Mouse (Mus musculus) T-helper 17 cell (primary cell): ENCODE measurements around the gene Btrc.

Experiments used
- in situ Hi-C, 2 experiments: fragments of 300-600 bp; cut with MboI, MseI; formaldehyde crosslinking; loops; 1 replicate in 1 of 2; 2 replicates in 1 of 2; pipeline ENCODE4 v1.15.1; 2025; ENCODE audit warnings: high pct_unique_total_duplicates in 2 of 2

Btrc gene

DNA sequence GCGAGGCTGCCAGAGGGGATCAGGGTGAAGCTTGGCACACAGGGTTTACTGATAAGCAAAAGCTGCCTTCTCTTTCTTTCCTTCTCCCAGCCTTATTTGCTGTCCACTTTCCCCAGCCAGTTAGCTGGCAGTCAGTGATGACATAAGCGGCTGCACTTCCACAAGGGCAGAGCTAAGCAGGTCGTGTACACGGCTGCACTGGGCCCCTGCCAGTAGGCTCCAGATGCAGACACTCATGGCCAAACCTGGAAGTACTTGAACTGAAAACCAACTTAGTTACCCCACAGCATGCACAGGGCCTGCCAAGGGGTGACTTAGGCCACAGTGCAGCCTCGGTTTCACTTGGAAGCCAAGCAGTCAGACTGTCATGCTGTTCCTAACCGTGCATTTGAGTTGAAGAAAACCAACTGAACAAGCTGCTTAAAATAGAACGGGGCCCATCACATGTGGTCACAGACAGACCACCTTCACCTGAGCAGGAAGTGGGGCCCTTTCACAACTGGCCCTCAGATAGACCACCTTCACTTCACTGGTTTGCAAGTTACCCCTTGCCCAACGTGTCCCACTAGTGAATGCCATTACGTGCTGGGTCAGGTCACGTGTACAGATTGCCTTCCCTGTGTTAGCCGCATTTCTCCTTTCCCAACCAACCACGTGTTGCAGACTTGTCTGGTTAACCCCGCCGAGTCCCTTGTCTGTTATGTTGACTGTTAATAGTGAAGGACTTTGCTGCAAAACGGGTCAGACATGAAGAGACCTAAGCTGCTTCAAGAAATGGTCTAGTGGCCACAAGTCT, 166.9 kb downstream of the Btrc start:
- in situ Hi-C loops = no loop called here

DNA sequence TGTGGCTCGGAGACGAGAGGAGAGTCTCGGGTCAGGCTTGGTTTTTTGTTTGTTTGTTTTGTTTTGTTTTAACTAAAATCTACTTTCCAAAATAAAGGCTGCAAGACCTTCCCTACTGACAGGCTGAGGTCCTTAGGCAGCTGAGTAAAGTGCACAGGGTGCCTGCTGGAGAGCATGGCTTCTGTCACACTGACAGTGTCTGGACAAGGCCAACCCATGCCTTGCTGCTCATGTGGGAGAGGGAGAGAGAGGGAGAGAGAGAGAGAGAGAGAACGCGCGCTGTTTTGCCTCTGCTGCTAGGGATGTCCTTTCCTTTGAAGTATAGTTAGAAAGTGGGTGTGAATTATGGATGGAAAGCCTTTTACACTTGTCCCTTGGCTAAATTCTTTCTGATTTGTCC, 168.0 kb downstream of the Btrc start:
- in situ Hi-C loops = no loop called here

DNA sequence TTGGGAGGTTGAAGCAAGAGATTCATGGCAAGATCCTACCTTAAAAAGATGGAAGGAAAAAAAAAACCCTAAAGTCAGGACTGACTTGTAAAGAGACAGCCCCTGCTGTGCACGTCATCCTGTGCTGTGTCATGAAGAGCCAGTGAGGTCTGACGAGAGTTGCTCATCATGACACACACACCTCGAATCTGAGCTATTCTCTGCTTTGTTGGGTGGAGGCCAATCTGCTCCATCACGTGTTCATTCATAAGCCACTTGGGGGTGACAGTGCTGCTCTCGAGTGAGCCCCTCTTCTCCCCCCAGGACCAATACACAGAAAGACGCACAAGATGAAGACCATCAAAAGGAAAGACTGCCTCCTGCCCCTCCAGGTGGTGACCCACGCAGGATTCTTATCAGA, 170.1 kb downstream of the Btrc start:
- in situ Hi-C loops = no loop called here

DNA sequence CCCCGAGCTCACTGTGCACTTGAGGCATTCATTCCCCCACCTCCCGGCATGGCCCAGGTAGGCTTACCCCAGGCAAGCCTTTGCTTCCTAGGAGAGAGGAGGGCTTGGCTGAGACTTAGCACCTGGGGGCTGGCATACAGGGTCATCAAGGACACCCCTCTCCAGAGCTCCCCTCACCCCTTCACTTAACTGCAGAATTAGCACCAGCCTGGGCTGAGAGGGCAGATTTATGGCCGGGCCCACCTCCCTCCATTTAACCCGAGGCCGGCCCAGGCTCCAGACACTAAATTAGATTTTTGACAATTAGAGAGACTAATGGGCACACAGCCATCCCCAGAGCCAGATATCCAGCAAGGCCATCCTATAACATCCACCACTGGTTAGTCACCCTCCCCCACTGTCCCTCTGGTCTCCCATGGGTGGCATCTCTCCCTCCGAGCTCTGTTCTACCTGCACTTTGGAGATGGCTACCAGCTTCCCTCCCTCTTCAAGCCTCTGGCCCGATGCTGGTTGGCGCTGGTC, 171.7 kb downstream of the Btrc start:
- in situ Hi-C loops = loop anchor here in 1 of 2 experiments (5.0 kb wide), 1 partner anchor 1237 kb away; no protein-coding TSS in a partner anchor

DNA sequence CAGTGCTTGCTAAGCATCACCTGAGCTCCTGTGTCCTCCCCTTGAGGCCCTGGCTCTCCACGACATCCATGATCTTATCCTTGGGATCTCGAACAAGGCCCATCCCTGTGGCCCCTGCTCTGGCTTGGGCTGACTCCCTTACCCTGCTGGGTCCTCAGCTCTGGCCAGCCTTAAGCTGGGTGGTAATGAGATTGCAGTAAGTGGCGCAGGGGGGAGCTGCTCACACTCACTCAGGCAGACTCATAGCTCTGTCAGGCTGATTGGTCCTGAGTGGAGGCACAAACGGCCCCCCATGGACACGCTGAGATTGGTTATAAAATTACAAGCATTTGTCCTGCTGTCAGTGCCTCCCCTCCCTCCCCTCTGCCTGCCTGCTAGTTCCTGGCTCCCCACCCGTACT, 172.4 kb downstream of the Btrc start:
- in situ Hi-C loops = loop anchor here in 1 of 2 experiments (5.0 kb wide), 1 partner anchor 1236 kb away; no protein-coding TSS in a partner anchor

DNA sequence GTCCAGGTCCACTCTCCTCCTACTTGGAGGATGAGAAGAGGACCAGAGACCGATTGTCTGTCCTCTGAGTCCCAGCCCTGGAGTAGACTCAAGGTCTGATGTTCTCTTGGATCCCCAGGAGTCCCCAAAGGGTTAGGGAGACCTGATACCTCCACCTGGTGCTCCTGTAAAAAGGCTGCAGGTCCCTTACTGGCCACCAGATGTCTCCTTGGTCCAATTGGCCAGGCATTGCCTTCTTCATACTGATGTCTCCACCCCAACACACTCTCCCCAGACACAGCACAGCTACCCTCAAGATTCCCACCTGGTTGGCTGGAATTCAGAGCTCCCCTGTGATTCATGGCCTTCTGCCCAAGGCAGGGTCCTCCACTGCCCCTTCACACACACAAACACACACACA, 174.0 kb downstream of the Btrc start:
- in situ Hi-C loops = loop anchor here in 1 of 2 experiments (5.0 kb wide), 1 partner anchor 1235 kb away; no protein-coding TSS in a partner anchor

DNA sequence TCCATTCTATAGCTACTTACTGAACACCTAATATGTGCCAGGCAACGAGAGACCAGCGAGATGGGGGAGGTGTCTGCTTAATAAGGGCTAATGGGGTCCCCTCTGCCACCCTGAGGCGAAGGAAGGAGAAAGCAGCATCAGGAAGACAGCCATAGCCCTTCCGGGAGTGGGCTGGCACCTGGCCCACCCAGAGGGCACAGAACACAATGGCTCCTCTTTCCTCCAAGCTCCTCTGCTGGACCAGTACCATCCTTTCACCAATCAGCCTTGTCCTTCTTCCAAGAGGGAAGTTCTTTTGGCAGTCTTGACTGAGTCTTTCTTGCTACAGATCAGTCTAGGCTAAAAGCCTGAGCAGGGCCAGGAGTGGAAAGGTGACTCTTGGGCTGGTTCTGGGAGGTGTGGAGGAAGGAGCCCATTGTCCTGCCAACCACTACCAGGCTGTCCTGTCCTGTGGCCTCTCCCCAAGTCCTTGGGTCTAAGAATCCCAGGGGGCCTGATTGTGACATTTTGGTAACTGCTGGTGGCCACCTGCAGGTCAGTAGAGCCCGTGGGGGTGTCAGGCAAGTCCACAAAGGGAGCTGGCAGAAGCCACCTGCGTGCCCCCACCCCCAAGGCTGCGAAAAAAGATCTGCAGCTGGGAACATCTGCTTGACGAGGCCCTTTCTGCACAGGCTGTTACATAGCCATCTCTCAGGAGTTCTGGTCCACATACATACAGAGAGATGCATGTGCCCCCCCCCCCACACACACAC, 177.3 kb downstream of the Btrc start:
- in situ Hi-C loops = no loop called here

DNA sequence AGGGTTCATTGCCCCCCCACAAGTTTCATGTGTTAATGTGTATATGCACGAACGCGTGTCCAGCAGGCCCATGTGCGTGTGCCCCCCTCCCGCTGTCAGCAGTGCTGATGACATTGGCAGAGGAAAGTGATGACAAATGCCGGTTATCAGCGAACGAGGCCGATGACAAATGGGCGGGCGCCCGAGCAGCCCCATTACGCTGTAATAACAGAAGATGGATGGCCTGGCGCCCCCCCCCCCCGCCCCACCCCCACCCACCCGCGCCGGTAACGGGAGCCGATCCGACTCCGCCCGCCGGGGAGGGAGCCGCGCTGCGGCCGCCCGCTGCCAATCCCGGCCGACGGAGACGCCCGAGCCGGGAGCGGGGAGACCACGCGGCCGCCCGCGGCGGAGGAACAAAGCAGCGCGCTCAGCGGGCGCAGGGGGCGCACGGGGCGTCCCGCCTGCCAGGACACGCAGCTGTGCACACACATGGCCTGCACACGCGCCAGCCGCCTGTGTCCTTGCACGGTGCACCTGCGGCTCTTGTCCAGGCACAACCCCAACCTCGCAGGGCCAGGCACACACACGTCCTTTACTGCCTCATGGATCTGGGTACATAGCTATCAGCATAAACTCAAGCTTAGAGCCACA, 178.0 kb downstream of the Btrc start:
- in situ Hi-C loops = no loop called here

DNA sequence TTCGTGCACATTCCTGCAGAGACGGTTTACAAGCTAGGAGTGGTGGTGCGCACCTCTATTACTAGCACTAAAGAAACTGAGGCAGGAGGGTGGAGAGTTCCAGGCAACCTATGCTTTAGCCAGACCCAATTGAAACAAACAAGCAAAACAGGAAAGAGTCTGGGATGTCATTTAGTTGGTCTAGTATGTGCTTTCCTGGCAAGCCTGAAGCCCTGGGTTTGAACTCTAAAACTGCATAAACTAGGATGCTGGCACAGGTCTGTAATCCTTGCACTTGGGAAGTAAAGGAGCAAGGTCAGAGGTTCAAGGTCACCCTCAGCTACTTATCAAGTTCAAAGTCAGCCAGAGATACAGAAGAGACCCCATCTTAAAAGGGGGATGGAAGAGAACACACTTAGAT, 178.5 kb downstream of the Btrc start:
- in situ Hi-C loops = no loop called here

DNA sequence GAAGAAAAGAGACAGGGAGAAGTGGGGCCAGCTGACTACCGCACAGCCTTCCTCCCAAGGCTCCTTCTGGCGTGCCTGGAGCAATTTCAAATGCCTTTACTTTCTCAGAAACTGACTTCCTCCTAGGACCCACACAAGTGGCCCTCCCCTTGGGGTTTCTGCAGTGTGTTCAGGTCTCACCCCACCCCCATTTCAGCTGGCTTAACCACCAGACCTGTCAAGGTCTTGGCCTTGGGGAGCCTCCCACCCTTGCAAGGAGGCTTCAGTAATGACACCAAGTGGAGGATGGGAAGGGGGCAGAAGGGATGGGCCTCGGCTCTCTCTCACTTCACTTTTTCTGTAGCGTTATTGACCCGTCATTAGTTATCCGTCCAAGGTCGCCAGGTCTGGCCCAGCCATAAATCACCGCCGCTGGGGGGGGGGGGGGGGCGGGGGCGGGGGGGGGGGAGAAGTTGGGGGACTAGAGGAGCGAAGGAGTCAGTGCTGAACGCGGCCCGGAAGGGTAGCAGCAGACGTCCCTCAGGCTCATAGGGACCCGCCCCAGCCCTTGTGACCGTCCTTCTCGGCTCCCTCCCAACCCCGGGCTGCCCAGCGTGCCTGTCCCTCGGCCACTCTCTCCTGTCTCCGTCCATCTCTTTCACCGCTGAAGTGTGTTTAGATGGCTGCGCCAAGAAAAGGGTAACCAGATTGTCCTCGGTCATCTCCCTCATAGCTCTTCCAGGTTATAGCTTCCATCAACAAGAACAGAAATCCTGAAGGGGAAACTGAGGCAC, 180.8 kb downstream of the Btrc start:
- in situ Hi-C loops = no loop called here

DNA sequence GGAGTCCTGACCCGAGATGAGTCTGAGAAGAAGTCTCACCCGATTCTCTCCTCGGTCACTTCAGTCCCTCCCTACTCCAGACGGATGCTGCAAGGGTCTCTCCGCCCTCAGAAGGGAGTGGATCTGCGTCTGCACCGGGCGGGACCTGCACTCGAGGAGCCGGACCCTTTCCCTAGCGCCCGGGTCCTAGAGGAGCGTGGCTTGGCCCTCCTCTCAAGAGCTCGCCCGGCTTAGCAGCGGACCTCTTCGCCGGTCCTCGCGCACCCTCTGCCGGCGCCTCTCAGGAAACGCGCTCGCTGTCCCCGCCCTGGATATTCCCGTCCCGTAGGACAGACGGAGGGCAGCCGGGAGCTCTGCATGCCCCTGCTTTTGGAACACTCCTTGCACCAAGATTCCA, 181.4 kb downstream of the Btrc start:
- in situ Hi-C loops = loop anchor here (5.0 kb wide), 3 partner anchors 263 to 328 kb away; no protein-coding TSS in a partner anchor

DNA sequence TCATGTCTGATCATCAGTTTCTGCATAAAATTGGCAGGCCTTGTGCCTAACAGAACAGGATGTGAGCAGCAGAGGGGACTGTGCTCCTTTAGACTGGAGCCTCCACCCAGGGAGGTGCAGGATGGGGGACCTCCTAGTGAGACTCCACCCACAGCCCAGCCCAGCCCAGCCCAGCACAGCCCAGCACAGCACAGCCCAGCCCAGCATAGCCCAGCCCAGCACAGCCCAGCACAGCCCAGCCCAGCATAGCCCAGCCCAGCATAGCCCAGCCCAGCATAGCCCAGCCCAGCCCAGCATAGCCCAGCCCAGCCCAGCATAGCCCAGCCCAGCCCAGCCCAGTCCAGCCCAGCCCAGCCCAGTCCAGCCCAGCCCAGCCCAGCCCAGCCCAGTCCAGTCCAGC, 184.7 kb downstream of the Btrc start:
- in situ Hi-C loops = loop anchor here (5.0 kb wide), 3 partner anchors 266 to 331 kb away; no protein-coding TSS in a partner anchor

DNA sequence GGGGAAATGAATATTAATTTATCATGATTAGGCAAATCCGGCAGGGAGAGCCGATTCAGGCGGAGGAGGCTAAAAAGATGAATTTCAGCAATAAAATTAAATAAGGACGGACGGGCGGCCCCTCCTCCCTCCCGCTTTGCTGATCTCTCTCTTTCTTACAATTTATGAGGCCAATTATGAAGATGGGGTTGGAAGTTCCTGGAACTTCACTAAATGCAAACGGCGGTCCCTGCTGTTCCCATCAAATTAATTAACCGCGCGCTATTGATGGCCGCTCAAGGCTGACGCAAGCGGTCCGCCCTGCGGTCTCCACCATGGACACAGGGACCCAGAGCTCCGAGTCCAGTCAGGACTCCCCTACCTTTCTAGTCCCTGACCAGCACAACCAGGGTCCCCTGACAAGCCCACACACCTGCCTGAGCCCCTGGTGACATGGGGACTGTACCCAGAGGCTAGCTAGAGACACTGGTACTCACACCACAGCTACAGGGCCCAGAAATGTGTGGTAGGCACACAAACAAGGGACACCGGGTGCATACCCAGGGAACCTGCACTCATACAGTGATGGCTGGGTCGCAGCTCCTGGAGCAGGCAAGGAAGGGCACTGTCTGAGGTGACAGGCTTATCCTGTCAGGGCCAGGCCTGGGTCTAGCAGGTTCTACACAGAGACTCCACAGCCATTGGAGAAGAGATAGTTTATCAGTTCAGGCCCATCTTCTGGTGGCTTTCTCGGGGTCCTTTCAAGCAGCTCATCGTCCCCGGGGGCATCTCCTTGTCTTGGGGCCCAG, 185.8 kb downstream of the Btrc start:
- in situ Hi-C loops = loop anchor here (5.0 kb wide), 3 partner anchors 267 to 332 kb away; no protein-coding TSS in a partner anchor

DNA sequence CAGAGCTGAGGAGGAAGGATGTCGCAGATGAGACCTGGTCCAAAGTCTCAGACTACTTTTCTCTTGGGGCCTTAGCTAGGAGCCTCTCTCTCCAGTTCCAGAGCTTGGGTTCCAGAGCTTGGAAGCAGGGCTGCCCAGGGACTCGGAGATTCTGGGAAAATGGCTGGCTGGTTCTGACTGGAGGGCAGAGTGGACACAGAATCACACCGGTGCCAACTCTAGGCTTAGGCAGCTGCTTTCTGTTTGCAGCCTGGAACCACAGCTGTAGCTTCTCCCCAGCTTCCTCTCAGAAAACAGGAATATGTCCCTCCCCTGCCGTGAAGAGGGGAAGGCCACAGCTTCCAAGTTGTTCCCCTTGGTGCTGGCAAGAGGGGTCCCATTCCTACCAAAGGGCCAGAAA, 186.4 kb downstream of the Btrc start:
- in situ Hi-C loops = loop anchor here (5.0 to 25.0 kb wide), 4 partner anchors 187 to 333 kb away; partner anchors contain the start of genes Fgf8 (in 1 of the 2) and Npm3 (in 1 of the 2)

DNA sequence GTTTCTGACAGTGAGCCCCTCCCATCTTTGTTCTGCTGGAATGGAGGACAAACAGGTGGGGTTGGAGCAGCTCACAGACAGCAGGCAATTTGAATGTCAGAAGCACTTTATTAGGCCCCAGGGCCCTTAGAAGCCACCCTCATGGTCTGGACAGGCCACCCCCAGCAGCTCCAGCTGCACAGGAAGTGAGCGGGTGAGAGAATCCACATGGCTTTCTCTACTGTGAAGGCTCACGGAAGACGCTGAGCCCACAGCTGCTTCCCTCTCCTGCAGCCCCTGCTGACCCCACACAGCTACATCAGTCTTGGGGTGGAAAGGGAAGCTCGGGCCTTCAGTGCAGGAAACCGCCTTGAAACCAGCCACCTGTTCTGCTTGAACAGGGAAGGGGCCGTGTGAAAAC, 188.7 kb downstream of the Btrc start:
- in situ Hi-C loops = loop anchor here in 1 of 2 experiments (25.0 kb wide), 1 partner anchor 185 kb away; the partner anchor contains the start of genes Fgf8 and Npm3

DNA sequence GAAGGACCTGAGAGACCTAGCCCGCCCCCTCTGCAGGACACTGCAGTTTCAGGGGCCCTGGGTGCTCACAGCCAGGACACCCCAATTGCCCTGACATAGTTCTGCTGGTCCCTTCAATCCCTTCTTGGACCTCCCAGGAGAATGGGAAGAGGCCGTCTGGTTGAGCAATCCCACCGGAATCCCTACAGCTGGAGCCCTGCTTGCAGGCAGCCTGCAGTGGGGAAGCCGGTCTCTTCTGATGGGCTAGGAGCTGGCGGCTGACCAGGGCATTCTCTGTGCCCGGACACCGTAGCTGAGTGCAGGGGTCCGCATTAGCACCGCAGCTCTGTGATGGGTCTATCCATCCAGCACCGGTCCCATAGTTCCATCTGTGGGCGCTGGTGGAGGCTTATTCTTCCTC, 190.6 kb downstream of the Btrc start:
- in situ Hi-C loops = loop anchor here in 1 of 2 experiments (25.0 kb wide), 1 partner anchor 183 kb away; the partner anchor contains the start of genes Fgf8 and Npm3

DNA sequence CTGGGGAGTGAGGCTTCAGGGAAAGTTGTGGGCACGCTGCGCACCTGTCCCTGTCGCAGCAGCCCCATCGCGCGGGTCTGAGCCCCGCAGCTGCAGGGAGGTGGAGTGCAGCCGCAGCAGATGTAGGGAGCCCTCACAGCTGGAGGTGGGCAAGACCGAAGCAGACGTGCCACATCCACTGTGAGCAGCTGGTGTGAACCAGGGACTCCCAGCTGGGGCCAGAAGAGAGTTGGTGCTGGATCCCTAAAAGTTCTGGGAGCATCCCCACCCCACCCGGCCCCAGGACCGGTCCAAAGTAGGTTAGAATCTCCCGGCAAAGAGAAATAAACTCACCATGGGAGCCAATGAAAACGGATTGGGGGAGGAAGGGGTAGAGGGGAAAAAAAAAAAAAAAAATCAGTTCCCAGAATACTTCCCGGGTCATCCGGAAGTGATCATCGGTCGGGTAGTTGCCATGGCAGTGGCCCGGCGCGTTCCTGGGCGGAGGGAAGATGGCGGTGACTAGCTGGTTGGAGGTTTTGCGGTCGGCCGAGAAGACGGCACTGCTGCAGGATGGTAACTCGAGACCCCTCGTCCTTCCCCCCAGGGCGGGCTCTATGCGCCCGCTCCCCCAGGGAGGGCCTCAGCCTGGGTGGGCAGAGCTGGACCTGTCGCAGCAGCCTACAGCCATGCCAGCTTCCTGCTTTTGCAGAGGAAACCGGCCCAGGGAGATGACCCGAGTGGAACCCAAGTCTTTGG, 196.8 kb downstream of the Btrc start, which contains the start of the genes Poll and Gm17018:
Gene Poll (minus strand): TSS at position 379 of the 738 bp plus-strand sequence.
Gene Gm17018 (plus strand): TSS at position 463 of the 738 bp plus-strand sequence.
- in situ Hi-C loops = loop anchor here in 1 of 2 experiments (25.0 kb wide), 1 partner anchor 177 kb away; the partner anchor contains the start of genes Fgf8 and Npm3

DNA sequence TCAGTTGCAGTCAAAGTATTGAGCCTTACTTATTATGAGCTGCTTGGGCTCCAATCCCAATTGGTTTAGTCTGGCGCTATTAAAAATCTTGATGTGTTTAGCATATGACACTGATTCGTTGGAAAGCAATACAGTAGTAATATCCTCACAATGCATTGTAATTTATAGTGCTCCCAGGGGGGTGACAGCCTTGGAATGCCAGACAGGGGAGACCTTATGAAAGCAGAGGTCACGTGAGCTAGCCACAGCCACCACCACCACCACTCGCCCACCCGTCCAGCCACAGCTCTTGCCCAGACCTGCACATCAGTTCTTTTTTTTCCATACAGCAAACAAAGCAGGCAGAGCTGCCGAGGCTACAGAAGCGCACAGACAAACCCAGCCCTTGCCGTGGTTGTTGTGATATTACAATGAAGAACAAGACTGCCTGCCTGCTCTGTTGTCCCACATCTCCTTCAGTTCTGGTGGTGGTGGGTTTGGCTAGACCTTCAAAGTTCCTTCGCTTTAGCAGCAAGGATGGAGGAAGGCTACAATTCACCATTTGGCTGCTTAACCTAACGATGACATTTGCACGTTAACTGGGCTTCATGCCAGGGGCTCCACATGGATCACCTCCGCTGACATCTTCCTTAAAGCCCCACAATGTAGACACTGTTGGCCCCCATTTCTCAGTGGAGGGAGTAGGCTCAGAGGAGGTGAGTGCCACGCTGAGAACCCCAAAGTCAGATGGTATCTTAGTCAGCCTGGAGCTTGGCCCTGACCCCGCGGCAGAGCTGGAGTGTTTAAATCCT, 202.6 kb downstream of the Btrc start:
- in situ Hi-C loops = loop anchor here in 1 of 2 experiments (25.0 kb wide), 1 partner anchor 171 kb away; the partner anchor contains the start of genes Fgf8 and Npm3
